Mouse (Mus musculus) E14TG2a.4 (cell line): ENCODE results near the gene Galnt9.

ENCODE experiments used
- CTCF ChIP-seq: conservative IDR thresholded peaks from 2 replicates; pipeline ENCODE4 v1.5.1; 2014; ENCODE audit warnings: low read length
- NANOG ChIP-seq: IDR thresholded peaks from 2 replicates; pipeline ENCODE4 v1.6.1; 2014; ENCODE audit warnings: borderline replicate concordance, low read length, mixed read lengths
- POU5F1 ChIP-seq: IDR thresholded peaks from 2 replicates; pipeline ENCODE4 v1.6.1; 2014; ENCODE audit warnings: low read length, borderline replicate concordance

DNA sequence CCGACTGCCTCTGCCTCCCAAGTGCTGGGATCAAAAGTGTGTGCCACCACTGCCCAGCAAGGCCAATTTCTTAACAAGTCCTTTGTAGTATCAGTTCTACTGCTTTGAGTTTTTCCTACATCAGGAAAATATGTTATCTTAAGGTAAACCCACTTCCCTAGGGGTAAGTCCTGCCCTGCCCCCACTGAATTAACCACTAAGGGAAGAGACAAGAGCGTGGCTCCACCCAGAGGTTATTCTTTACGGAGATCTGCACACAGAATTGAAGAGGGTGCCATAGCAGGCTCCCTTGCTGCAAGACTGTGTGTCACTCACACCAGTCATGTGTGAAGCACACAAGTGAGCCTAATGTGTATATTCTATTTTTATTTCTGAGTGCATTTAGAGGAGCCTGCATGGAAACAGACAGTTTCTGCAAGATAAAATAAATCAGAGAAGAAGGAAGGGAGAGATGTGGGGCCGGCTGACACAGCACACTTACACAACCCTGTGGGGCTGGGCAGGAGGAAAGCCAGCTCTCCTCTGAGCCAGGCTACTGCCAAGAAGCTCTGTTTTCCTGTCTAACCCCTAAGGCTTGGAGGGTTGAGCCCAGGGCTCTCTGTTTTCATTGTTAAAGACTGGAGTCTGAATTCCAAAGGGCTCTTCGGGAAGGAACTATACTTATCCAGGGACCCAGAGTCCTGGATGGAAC lies 61.5 kb downstream of the Galnt9 start:
- TF ChIP-seq CTCF (no peak), NANOG (no peak), POU5F1 (no peak)
